ENCODE assay signal across 8 mouse cellular contexts in genomic region chr13:91370886-91371595, GRCm38 (mm10).
DNase-seq lines count a peak whose midpoint lies in the region; ATAC-seq lines count a peak whose summit lies in the region.

No protein-coding gene starts in this region.

- under 1% methylated on average over 28 of the region's 28 CpGs for WGBS in intestine, embryonic 14.5 days

- peak overlapping the region; percentile 55 for H3K9ac ChIP-seq in intestine, embryonic 14.5 days (ENCODE audit: low read length)

- H3K27me3 ChIP-seq in intestine, embryonic 14.5 days (replicated peaks; ENCODE audit: control insufficient read depth, insufficient read depth, low read length) = no peaks in the 10 kb centered on the region

- intact Hi-C loops in left cerebral cortex, postnatal 14 days (cut with DNase I) = loop anchor here (1.0 to 10.0 kb wide), 4 partner anchors 50 to 336 kb away; partner anchors contain the start of gene Ssbp2

- ATAC-seq in intestine, embryonic 14.5 days (replicated peaks; ENCODE audit: low FRiP score, low TSS enrichment, low read depth) = peak; percentile 94

- no peaks in the 10 kb centered on the region for H3K36me3 ChIP-seq in intestine, embryonic 14.5 days (ENCODE audit: control insufficient read depth, insufficient read depth, low read length)

- no peaks in the 10 kb centered on the region for H3K9me3 ChIP-seq in intestine, embryonic 14.5 days (ENCODE audit: control insufficient read depth, low read length)

- peak overlapping the region; percentile 76 for H3K4me2 ChIP-seq in intestine, embryonic 14.5 days (ENCODE audit: low read length)

- H3K4me1 ChIP-seq in intestine, embryonic 14.5 days (replicated peaks; ENCODE audit: control insufficient read depth, insufficient read depth, low read length) = peaks cover 31% of the 10 kb centered on the region

- H3K27ac ChIP-seq in intestine, embryonic 14.5 days (ENCODE audit: low read depth) = peak overlapping the region; percentile 98

- peak; percentile 80 to 84 for DNase-seq in adrenal gland, adult 18-20 months (ENCODE audit: low spot score in 2 of 2)
- DNase-seq in embryo, embryonic 11 days = peak; percentile 97
- peak; percentile 96 for DNase-seq in gastrocnemius, postnatal 25 days
- peak; percentile 99 for DNase-seq in intestine, embryonic 14.5 days (ENCODE audit: low spot score)
- peak; percentile 98 for DNase-seq in left cerebral cortex, postnatal 14 days (ENCODE audit: low spot score in 2 of 2)
- DNase-seq in mesoderm, embryonic 11.5 days (ENCODE audit: low read depth, low spot score) = peak; percentile 96
- peak; percentile 91 to 94 for DNase-seq in right cerebral cortex, postnatal 36 days (ENCODE audit: low spot score in 2 of 2)
- peak; percentile 94 for DNase-seq in yolk sac, embryonic 10.5 days (ENCODE audit: low spot score)

- H3K4me3 ChIP-seq in intestine, embryonic 14.5 days (ENCODE audit: low read depth, low read length) = peak overlapping the region; percentile 36

Comparison
In these comparisons a context has a peak if more than half of its experiments do, and no peak if none do; other contexts are left out.
1. Peak in every context shown above with its lines: DNase-seq, ATAC-seq, H3K4me3 ChIP-seq and H3K27ac ChIP-seq.